Mouse (Mus musculus) urinary bladder, postnatal 14 days (tissue): ENCODE results near the gene Taok3.

Experiments used
- DNase-seq: peaks from one replicate; pipeline ENCODE4 v3.0.0; 2021; ENCODE audit warnings: low spot score

Gene Taok3

DNA sequence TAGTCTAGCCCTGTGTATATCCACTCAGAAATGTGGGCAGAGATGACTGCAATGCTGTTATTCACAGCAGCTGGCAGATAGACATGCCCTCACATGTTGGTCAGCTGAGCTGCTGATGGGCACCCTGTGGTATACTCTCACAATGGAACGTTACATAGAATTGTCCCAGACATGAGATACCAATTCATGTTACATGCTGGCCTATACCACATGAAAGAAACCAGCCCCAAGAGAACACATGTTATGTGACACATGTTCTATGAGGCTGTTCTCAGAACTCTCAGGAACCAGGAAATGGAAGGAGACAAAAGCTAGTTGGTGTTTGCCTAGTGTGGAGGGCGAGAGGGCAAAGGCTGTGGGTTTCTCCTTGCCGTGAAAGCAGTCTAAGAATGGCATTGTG lies 62.5 kb downstream of the Taok3 start:
- DNase-seq: peak; percentile 22

DNA sequence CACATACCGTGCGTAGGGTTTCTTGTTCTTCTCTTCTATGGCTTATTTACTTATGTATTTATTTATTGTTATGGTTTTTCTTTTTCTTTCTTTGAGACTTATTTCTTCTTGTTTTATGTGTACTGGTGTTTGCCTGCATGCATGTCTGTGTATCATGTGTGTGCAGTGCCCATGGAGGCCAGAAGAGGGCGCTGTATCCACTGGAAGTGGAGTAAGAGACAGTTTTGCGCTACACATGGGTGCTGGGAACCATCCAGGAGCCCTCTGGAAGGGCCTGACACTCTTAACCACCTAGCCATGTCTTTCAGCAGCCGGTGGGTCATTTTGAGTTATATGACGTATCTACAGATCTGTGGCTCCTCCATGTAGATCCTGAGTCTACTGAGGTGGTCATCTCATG lies 64.9 kb downstream of the Taok3 start:
- no peak for DNase-seq

DNA sequence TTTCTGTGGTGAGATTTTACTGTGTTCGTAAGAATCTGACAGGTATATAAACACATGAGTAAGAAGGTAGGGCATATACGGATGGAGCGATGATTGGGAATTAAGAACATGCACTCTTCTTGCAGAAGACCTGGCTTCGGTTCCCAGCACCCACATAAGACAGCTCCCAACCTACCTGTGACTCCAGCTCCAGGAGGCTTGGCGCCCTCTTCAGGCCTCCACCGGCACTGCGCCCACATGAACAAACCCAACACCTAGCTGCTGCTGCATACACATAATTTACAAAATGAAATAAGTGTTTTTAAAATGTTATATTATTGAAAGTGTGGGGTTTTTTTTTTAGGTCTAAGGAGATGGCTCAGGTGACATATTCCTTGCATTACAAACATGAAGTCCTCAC lies 65.7 kb downstream of the Taok3 start:
- no peak for DNase-seq

DNA sequence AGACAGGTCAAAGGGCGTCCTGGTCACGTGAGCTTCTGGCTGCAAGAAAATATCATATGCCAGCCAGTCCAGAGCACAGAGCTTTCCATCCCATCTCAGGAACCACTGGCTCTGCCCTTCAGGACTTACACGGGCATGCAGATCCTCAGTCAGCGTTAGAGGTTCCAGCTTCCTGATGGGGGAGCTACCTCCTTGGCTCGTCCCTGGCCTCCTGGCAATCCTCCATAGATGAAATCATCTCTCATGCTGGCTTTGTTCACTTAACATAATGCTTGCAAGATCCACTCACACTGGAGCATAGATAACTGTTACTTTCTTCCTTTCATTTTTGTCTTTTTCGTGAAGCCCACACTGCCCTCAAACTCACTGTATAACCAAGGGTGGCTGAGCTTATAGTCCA lies 72.1 kb downstream of the Taok3 start:
- DNase-seq: peak; percentile 12

DNA sequence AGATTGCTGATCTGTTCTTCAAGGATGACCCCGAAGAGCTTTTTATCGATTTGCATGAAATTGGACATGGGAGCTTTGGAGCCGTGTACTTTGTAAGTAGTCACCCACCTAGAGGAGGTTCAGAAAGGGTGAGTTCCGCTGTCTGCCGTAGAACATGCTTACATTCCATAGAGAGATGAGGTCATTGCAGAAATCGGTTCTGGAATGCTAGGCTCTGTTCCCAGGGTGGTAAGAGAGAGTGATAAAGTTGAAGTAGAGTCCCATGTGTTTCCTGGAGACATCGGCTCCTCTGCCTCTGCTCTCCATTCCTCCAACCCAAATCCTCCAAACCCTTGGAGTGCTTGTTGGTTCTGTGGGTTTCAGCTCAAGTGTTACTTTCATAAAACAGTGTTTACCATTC lies 73.8 kb downstream of the Taok3 start:
- no peak for DNase-seq

DNA sequence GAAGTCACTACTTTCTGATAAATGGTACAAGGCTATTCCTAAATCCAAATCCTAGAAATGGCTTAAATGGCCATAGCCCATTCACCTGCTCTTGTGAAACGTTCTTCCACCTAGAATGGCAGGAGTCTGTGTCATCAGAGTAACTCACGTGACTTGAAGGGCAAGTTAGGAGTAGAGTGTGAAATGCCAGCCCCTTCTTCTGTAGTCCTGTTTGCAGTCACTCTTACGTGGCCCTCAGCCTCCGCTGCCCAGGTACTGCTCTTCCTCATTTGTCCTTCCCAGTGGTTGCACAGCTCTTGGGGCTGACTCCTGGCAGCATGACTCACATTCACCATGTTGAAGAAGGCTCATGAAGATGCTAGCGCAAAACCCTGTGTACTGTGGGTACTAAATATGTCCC lies 74.7 kb downstream of the Taok3 start:
- DNase-seq: no peak

DNA sequence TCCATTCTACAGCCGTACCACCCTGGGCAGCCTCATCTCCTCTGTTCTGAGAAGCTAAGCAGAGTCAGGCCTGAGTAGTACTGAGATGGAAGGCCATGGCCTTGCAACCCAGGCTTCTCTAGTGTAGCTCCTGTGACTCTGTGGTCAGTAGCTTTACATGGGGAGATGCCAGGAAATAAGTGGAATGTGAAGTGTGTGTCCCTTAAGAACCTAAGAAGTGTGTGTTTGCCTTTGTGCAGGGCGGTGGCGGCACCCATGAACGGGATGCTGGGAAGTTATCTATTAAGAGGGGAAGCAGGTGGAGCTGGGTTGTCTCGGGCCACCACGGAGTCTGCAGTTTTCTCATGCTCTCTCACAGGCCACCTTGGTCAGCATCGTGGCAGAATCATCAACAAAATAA lies 76.6 kb downstream of the Taok3 start:
- no peak for DNase-seq

DNA sequence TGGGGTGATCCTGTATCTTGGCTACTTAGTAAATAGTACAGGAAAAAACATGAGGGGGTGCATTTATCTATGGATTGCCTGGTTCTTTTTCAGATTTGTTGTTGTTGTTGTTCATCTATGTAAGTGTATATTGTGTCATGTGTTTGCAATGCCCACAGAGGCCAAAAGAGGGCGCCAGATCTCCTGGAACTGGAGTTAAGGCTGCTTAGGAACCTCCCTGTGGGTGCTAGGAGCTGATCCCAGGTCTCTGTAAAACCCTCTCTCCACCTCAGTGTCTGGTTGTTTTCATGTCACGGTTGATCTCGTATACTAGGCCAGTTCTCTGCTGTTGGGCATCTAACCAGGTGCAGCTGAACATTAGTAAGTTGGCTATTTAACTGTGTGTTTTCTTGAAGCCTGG lies 78.5 kb downstream of the Taok3 start:
- DNase-seq: no peak

DNA sequence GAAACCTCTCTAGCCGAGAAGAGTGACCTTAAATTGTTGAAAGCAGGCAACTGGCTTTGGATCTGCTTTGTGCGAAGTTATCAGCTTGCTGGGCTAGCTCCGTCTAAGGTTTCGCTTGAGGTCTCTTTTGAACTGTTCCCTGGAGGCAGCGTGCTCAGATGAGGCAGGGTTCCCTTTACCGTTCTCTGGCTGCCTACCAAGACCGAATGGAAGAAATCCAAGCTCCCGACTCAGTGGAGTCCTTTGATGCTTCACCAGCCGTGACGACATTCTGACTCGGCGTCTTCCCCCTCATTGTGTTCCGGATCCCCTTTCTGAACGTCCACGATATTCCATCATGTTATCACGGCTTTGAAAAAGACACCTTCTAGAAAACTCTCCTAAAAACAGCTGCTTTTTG lies 87.4 kb downstream of the Taok3 start:
- DNase-seq: no peak

DNA sequence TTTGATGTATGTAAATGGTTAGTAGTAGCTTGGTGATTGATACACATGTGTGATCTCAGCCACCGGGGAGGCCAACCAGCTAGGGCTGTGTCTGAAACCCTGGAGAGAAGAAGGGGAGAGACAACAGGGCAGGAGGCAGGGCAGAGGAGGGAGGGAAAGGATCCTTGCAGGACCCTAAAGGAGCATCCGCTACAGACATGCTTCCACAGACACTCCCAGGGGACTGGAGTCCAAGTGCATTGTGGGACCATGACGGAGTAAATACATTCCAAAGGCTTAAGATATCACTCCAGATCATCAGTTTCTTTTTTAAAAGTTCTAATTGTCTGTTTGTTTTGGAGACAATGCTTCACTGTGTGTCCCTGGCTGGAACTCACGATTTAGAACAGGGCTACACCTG lies 94.1 kb downstream of the Taok3 start:
- DNase-seq: no peak

DNA sequence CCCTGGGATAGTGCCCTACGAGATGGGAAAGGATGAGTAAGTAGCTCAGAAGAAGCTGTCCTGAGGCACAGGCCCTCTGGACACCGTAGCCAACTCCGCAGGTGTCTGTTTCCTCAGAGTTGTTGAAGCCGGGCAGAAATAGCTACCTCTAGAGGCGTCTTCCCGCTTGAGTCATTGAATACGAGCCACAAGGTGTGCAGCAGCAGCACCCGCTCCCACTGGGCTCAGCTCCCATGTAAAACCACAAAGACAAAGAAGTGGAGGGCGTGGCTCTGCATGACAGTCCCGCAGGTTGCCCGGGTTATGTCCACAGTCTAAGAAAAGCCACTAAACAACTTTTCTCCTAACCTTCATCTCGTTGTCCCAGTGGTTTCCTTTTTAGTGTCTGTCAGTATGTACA lies 111.1 kb downstream of the Taok3 start:
- DNase-seq: peak; percentile 32

DNA sequence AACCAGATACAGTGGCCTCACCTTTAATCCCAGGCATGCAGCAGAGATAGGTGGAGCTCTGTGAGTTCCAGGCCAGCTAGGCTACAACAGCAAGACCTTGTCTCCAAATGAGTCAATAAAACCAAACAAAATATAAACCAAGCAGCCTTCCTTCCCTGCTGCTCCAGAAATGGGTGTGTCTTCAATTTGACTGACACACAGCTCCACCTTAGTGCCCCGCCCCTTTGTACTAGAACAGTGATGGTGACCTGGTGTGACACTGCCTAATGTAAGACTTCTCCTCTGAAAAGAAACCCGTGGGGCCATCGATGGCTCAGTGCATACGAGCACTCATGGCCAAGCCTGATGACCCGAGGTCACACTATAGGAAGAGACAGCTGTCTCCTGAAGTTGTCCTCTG lies 116.6 kb downstream of the Taok3 start:
- no peak for DNase-seq

DNA sequence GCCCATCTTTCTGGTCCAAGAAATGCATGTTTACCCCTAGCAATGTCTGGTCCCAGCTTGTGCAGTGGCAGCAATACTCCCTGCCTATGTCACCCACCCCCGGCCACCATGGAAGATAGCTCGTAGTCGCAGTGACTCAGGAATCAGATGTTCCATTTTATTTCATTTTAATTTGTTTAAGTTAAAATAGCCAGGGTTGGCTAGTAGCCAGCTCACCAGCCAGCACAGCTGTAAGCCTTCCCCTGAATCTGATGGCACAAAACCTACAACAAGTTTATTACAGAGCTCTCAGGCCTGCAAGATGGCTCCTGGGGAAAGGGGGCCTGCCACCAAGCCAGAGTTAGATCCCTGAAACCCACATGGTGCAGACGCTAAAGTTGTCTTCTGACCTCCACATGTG lies 119.2 kb downstream of the Taok3 start:
- no peak for DNase-seq

DNA sequence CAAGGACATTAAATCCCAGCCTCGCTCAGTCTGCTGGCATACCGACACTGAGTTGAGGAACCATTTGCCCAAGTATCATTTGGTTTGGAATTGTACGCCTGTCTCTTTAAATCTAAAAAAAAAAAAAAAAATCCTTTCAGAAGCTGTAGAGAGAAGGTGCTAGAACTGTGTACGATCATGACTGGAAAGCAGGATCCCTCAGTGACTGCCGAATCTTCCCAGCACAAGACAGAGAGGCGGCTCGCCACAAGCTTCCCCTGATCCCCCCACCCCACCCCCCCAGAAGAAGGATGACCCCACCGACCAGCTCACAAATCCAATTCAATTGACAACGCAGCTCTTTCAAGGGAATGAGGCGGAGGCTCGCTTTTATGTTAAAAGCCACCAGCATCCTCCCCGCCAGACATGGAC lies 120.4 kb downstream of the Taok3 start:
- no peak for DNase-seq

DNA sequence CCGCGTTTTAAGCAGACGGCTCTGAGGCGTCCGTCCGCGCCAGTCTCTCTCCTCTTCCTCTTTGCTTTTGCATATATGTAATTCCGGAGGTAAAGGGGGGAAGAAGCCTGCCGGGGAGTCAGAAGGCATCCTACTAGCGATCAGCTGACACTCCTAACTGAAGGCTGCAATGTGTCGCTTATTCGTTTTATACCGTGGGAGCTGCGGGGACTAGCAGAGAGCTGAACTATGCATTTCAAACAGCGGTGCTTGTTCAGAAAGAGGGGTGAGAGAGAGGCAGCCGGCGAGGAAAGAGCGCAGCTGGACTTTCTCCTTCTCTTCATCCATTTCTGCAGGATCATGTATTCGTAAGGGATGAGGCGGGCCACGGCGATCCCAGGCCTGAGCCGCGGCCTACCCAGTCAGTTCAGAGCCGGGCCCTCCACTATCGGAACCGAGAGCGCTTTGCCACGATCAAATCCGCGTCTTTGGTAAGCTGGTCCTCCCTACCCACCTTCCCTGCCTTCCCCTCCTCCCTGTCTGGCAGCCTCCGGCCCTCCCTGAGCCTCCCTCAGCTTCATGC lies 120.9 kb downstream of the Taok3 start:
- peak; percentile 21 for DNase-seq

DNA sequence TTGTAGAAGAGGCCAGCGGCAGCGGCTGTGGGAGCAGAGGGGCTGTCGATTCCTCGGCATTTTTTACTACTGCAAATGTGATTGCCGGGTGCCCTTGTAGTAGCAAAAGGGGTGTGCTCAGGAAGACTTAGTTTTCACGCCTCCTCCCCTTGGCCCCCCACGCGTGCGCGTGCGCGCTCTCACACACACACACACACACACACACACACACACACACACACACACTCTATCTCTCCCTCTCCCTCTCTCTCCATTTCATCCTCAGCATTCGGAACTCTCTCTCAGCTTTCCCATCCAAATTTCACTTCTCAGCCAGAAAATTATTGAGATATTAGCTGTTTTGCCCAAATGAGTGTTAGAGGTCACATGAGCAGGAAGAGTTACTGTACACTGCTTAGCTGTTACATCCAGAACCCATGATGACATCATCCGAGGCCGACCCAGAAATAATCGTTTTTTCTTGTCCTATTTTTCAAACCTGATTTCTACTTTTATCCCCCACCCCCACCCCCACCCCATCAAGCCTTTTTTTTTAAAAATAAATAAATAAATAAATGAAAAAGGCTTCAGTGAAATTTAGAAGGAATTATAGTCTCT lies 122.1 kb downstream of the Taok3 start:
- no peak for DNase-seq

DNA sequence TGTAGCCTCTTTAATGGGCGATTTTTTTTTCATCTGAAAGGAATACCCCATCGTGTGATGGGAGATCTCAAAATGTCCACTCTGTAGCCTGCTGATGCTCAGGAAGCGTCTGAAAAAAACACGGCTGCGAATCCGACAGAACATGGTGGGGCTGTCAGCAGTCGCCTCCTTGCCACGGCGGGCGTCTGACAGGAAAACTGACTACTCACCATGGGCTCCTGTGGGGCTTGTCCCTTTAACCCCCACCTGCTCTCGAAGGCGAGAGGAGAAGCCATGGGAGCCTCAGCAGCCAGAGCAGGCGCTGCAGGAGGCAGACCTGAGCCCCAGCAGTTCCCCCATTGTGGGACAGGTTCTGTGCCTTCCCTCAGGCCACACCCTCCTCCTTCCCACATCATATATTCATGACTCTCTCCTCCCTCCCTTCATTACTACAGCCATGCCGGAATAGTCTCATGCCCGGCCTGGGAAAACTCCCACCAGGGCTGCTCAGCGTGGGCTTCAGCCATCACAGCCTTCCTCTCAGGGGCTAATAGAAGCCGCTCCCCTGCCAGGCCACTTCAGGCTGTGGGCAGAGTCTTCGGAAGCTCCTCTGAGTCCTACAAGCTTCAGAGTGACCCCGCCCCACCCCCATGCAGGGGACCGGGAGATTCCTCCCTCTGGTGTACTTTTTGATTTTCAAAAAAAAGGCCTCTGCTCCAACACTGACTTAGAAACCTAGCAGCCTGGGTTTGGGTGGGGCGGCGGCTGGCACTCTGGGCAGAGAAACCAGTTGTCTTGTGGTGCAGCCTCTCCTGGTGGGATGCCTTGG lies 122.9 kb downstream of the Taok3 start:
- DNase-seq: no peak

DNA sequence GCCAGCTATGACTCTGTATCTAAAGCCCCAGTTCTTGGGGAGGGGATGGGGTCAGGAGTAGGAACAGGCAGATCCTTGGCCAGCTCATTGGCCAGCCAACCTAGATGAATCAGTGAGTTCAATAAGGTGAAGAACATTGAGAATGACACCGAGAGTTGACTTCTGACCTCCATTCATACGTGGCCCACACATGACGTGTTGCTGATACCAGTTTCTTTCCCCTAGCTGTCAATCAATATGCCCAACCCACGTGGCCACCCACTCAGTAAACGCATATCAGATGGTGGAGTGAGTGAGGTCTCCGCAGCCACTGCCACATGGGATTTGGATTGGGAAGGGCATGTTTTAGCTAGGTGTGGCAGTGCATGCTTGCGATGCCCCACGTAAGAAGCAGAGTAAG lies 125.2 kb downstream of the Taok3 start:
- no peak for DNase-seq

DNA sequence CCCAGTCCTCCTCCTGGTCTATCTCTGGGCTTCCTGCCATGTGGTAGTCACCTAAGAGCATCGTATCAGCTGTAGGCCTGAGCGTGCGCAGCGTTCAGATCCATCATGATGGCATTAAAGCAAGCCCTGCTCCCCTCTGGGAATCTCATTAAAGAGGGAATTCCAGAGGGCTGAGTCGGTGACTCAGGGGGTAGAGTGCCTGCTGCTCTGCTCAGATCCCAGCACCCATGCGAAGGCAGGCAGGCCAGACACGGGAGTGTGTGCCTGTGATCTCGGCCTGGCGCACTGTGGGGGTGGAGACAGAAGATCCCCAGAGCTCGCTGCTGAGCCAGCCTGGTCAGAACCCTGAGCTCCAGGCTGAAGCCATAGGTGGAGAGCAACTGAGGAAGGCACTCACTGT lies 128.4 kb downstream of the Taok3 start:
- DNase-seq: no peak

DNA sequence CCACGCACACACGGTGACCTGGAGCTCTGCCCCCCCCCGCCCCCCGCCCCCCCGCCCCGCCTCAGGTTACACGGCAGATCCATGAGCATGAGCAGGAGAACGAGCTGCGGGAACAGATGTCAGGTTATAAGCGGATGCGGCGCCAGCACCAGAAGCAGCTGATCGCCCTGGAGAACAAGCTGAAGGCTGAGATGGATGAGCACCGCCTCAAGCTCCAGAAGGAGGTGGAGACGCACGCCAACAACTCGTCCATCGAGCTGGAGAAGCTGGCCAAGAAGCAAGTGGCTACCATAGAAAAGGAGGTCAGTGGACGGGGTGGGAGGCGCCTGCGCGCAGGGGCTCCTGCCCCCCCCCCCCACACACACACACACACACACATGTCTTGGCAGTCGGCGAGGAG lies 130.9 kb downstream of the Taok3 start:
- no peak for DNase-seq

DNA sequence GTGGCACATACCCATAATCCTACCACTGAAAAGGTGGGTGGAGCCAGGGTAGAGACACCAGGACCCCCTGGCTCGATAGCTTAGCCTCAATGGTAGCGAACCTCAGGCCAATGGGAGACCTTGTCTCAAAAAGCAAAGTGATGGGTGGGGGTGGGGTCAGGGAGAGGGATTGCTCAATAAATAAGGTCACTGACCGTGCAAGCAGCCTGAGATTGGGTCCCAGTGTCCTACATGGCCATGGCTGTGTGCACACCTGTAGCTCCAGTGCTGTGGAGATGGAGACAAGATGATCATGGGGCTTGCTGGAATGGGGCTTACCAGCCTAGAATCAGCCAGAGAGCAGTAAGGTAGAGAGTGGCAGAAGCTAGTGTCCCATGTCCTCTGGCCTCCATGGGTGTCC lies 131.8 kb downstream of the Taok3 start:
- DNase-seq: no peak

DNA sequence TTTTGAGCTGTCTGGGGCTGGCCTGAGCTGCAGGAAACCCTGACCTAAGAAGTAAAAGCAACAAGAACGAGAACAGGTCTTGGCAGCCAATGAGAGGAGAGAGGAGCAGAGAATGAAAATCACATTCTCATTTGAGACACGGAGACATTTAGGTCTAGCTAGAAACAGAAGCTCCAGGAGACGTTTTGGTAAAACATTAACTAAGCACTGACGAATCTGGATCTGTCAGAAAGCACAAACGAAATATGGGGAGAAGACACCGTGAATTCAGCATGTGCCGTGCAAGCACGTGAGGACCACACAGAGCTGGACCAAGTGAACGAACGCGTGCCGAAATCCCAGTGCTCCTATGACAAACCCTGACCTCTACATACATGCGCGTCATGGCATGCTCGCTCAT lies 138.3 kb downstream of the Taok3 start:
- DNase-seq: no peak

DNA sequence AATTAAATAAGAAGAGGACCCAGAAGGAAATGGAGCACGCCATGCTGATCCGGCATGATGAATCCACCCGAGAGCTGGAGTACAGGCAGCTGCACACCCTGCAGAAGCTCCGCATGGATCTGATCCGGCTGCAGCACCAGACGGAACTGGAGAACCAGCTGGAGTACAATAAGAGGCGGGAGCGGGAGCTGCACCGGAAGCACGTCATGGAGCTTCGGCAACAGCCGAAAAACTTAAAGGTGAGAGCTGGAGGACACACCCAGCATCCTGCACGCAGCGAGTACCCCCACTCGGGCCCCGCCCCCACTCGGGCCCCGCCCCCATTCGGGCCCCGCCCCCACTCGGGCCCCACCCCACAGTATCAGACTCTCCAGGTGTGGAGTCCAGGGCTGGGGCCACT lies 143.6 kb downstream of the Taok3 start:
- DNase-seq: no peak

DNA sequence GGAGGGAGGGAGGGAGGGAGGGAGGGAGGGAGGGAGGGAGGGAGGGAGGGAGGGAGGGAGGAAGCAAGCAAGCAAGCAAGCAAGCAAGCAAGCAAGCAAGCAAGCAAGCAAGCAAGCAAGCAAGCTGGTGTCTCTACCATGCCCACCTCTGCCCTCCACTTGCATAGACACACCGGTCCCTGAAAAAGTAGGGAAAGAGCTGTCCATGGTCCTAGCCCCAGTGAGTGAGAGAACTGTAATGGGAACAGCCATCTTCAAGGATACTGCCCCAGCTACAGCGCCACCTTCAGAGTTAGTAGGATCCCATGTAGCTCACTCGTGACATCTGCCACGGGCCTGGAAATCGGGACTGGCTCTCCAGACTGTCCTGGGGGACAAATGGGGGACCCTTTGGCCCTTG lies 144.8 kb downstream of the Taok3 start:
- no peak for DNase-seq
